Mouse (Mus musculus) left cerebral cortex, postnatal 14 days (tissue): ENCODE measurements at regions not wholly inside any gene's neighbourhood (a gene's known extent, or its start where the extent isn't known, plus 50 kb on each side); places are given as distances from the start of the nearest gene placed in this dataset.

Source experiments
- DNase-seq, 2 experiments: peaks; one replicate each; pipeline ENCODE4 v3.0.0; 2021 to 2022; ENCODE audit warnings: low spot score in 2 of 2, mixed read lengths in 1 of 2
- intact Hi-C: fragments of 180-260 bp; cut with DNase I; formaldehyde crosslinking; loops from one replicate; pipeline ENCODE4 v1.15.1; 2025

- intact Hi-C loops, result no loop called here
- no peak for DNase-seq
Measured at GRCm38 (mm10) chr3:63638572-63638971, 154.9 kb upstream of the Gm34302 start.

GRCm38 (mm10) chr3:63637913-63638312 lies 154.2 kb upstream of the Gm34302 start:
- DNase-seq, result peak; percentile 7 to 10
- intact Hi-C loops, result no loop called here

- DNase-seq, result no peak
- intact Hi-C loops, result no loop called here
Measured at GRCm38 (mm10) chr3:63627724-63628123, 144.0 kb upstream of the Gm34302 start.

- intact Hi-C loops, result no loop called here
- no peak for DNase-seq
Measured at GRCm38 (mm10) chr3:63616127-63616526, 132.4 kb upstream of the Gm34302 start.

- DNase-seq, result peak; percentile 17 to 30
- intact Hi-C loops, result no loop called here
Measured at GRCm38 (mm10) chr3:63613652-63614051, 130.0 kb upstream of the Gm34302 start.

GRCm38 (mm10) chr3:63612767-63613363 lies 129.2 kb upstream of the Gm34302 start:
- intact Hi-C loops, result no loop called here
- DNase-seq, result no peak

- intact Hi-C loops, result no loop called here
- no peak for DNase-seq
Measured at GRCm38 (mm10) chr3:63610113-63610919, 126.6 kb upstream of the Gm34302 start.

GRCm38 (mm10) chr3:63609454-63610112 lies 125.9 kb upstream of the Gm34302 start:
- DNase-seq, result no peak
- intact Hi-C loops, result no loop called here

GRCm38 (mm10) chr3:63582717-63583696 lies 99.3 kb upstream of the Gm34302 start:
- DNase-seq, result peak in 1 of 2 experiments; percentile 2
- intact Hi-C loops, result no loop called here

- no peak for DNase-seq
- intact Hi-C loops, result no loop called here
Measured at GRCm38 (mm10) chr3:63582180-63582579, 98.5 kb upstream of the Gm34302 start.

GRCm38 (mm10) chr3:63570607-63571353 lies 87.1 kb upstream of the Gm34302 start:
- intact Hi-C loops, result loop anchor here (5.0 kb wide), 1 partner anchor 297 kb away; no protein-coding TSS in a partner anchor
- DNase-seq, result peak; percentile 88 to 90

- intact Hi-C loops, result loop anchor here (5.0 kb wide), 1 partner anchor 297 kb away; no protein-coding TSS in a partner anchor
- DNase-seq, result no peak
Measured at GRCm38 (mm10) chr3:63570082-63570481, 86.4 kb upstream of the Gm34302 start.

GRCm38 (mm10) chr3:63569004-63569596 lies 85.4 kb upstream of the Gm34302 start:
- intact Hi-C loops, result no loop called here
- DNase-seq, result no peak

GRCm38 (mm10) chr3:63567726-63568125 lies 84.0 kb upstream of the Gm34302 start:
- no peak for DNase-seq
- intact Hi-C loops, result no loop called here

GRCm38 (mm10) chr3:63563057-63563456 lies 79.4 kb upstream of the Gm34302 start:
- DNase-seq, result no peak
- intact Hi-C loops, result no loop called here

GRCm38 (mm10) chr3:63562532-63562931 lies 78.9 kb upstream of the Gm34302 start:
- intact Hi-C loops, result no loop called here
- no peak for DNase-seq

- DNase-seq, result no peak
Measured at GRCm38 (mm10) chr3:63560745-63561151, 77.1 kb upstream of the Gm34302 start.

GRCm38 (mm10) chr3:63556741-63557140 lies 73.1 kb upstream of the Gm34302 start:
- no peak for DNase-seq
- intact Hi-C loops, result loop anchor here (10.0 kb wide), 1 partner anchor 632 kb away; no protein-coding TSS in a partner anchor

More at GRCm38 (mm10) chr3:63560745-63561151, 77.1 kb upstream of the Gm34302 start:
- intact Hi-C loops, result no loop called here
